Mouse (Mus musculus) MEL (cell line): ENCODE measurements around the gene Med12l. TPM values are rescaled to one million over a fixed set of nuclear protein-coding genes. Genes with fewer than 3 reads are reported as not detected.

Experiments used
- DNase-seq: peaks from one replicate; pipeline ENCODE4 v3.0.0; 2011; ENCODE audit warnings: low read depth, low spot score
- H3K27ac ChIP-seq: 2 replicates; pipeline ENCODE4 v1.5.1; 2012; ENCODE audit warnings: low read depth, mild to moderate bottlenecking, control low read depth, low read length, moderate library complexity; ENCODE audit not compliant: control insufficient read depth
- H3K27me3 ChIP-seq, 2 experiments: fragments of 150-350 bp in 1 of 2; sonication (generic) in 1 of 2; 2 replicates each; pipeline ENCODE4 v1.6.1; 2012; ENCODE audit warnings: low read length in 2 of 2, mild to moderate bottlenecking in 2 of 2, improper control_type of control experiment in 1 of 2, moderate library complexity in 1 of 2; ENCODE audit not compliant: insufficient read depth in 2 of 2, control insufficient read depth in 1 of 2
- H3K36me3 ChIP-seq, 2 experiments: 2 replicates each; pipeline ENCODE4 v1.6.1; 2012 to 2014; ENCODE audit warnings: low read length in 2 of 2, improper control_type of control experiment in 1 of 2, inconsistent platforms in 1 of 2, mild to moderate bottlenecking in 1 of 2; ENCODE audit not compliant: insufficient read depth in 2 of 2, control insufficient read depth in 1 of 2
- H3K4me1 ChIP-seq, 2 experiments: fragments of 150-350 bp in 1 of 2; sonication (generic) in 1 of 2; 2 replicates each; pipeline ENCODE4 v1.6.1; 2012; ENCODE audit warnings: low read length in 2 of 2, improper control_type of control experiment in 1 of 2, mild to moderate bottlenecking in 1 of 2; ENCODE audit not compliant: insufficient read depth in 2 of 2, control insufficient read depth in 1 of 2
- H3K4me3 ChIP-seq, 2 experiments: fragments of 150-350 bp in 1 of 2; sonication (generic) in 1 of 2; 2 replicates each; pipeline ENCODE4 v1.5.1; 2012; ENCODE audit warnings: low read depth in 2 of 2, low read length in 2 of 2, mild to moderate bottlenecking in 2 of 2, moderate library complexity in 2 of 2, control low read depth in 1 of 2, improper control_type of control experiment in 1 of 2; ENCODE audit not compliant: control insufficient read depth in 1 of 2, insufficient read depth in 1 of 2
- H3K79me2 ChIP-seq: 2 replicates; pipeline ENCODE4 v1.6.1; 2012; ENCODE audit warnings: mild to moderate bottlenecking, low read length, moderate library complexity; ENCODE audit not compliant: control insufficient read depth, poor library complexity, insufficient read depth
- H3K9ac ChIP-seq: 2 replicates; pipeline ENCODE4 v1.6.1; 2012; ENCODE audit warnings: low read depth, mild to moderate bottlenecking, control low read depth, low read length, moderate library complexity; ENCODE audit not compliant: control insufficient read depth, poor library complexity, severe bottlenecking
- H3K9me3 ChIP-seq: fragments of 150-350 bp; sonication (generic); replicated peaks from 2 replicates; pipeline ENCODE4 v1.6.1; 2012; ENCODE audit warnings: mild to moderate bottlenecking, low read length, improper control_type of control experiment, moderate library complexity; ENCODE audit not compliant: insufficient read depth
- BHLHE40 ChIP-seq: IDR thresholded peaks from 2 replicates; pipeline ENCODE4 v1.6.1; 2012; ENCODE audit warnings: low read depth, mild to moderate bottlenecking, inconsistent platforms, low read length, improper control_type of control experiment, borderline replicate concordance
- ELF1 ChIP-seq: IDR thresholded peaks from 2 replicates; pipeline ENCODE4 v1.6.1; 2014; ENCODE audit warnings: low read depth, mild to moderate bottlenecking, inconsistent platforms, low read length, improper control_type of control experiment, moderate library complexity
- GABPA ChIP-seq: IDR thresholded peaks from 2 replicates; pipeline ENCODE4 v1.6.1; 2012; ENCODE audit warnings: low read depth, mild to moderate bottlenecking, inconsistent platforms, low read length, improper control_type of control experiment, moderate library complexity
- GATA1 ChIP-seq: IDR thresholded peaks from 2 replicates; pipeline ENCODE4 v1.6.1; 2011; ENCODE audit warnings: low read depth, low read length, improper control_type of control experiment
- JUND ChIP-seq: IDR thresholded peaks from 2 replicates; pipeline ENCODE4 v1.6.1; 2011; ENCODE audit warnings: low read depth, mild to moderate bottlenecking, improper control_type of control experiment, low read length
- MAFK ChIP-seq: IDR thresholded peaks from 2 replicates; pipeline ENCODE4 v1.6.1; 2011; ENCODE audit warnings: low read depth, mild to moderate bottlenecking, low read length, improper control_type of control experiment, borderline replicate concordance
- MAX ChIP-seq: IDR thresholded peaks from 2 replicates; pipeline ENCODE4 v1.6.1; 2011; ENCODE audit warnings: low read length, improper control_type of control experiment
- MAZ ChIP-seq: IDR thresholded peaks from 2 replicates; pipeline ENCODE4 v1.6.1; 2012; ENCODE audit warnings: low read depth, mild to moderate bottlenecking, inconsistent platforms, low read length, improper control_type of control experiment
- MEF2A ChIP-seq: IDR thresholded peaks from 2 replicates; pipeline ENCODE4 v1.6.1; 2014; ENCODE audit warnings: low read depth, mild to moderate bottlenecking, inconsistent platforms, low read length, improper control_type of control experiment; ENCODE audit not compliant: poor library complexity, insufficient replicate concordance, severe bottlenecking; ENCODE audit errors: extremely low read depth
- MXI1 ChIP-seq: IDR thresholded peaks from 2 replicates; pipeline ENCODE4 v1.6.1; 2011; ENCODE audit warnings: mild to moderate bottlenecking, low read depth, low read length, improper control_type of control experiment
- POLR2AphosphoS2 ChIP-seq: IDR thresholded peaks from 2 replicates; pipeline ENCODE4 v1.6.1; 2011; ENCODE audit warnings: low read length, improper control_type of control experiment
- RAD21 ChIP-seq: IDR thresholded peaks from 2 replicates; pipeline ENCODE4 v1.6.1; 2011; ENCODE audit warnings: mild to moderate bottlenecking, low read depth, low read length, improper control_type of control experiment
- SIN3A ChIP-seq: IDR thresholded peaks from 2 replicates; pipeline ENCODE4 v1.6.1; 2012; ENCODE audit warnings: low read length, improper control_type of control experiment, inconsistent platforms
- TAL1 ChIP-seq: IDR thresholded peaks from 2 replicates; pipeline ENCODE4 v1.6.1; 2012; ENCODE audit warnings: mild to moderate bottlenecking, inconsistent platforms, low read length, moderate library complexity, mixed read lengths
- TCF12 ChIP-seq: IDR thresholded peaks from 2 replicates; pipeline ENCODE4 v1.6.1; 2014; ENCODE audit warnings: low read depth, mild to moderate bottlenecking, inconsistent platforms, low read length, improper control_type of control experiment, moderate library complexity
- ZC3H11A ChIP-seq: IDR thresholded peaks from 2 replicates; pipeline ENCODE4 v1.6.1; 2012; ENCODE audit warnings: low read depth, mild to moderate bottlenecking, inconsistent platforms, low read length, improper control_type of control experiment
- ZKSCAN1 ChIP-seq: IDR thresholded peaks from 2 replicates; pipeline ENCODE4 v1.6.1; 2012; ENCODE audit warnings: low read depth, mild to moderate bottlenecking, inconsistent platforms, low read length, improper control_type of control experiment, moderate library complexity
- ZMIZ1 ChIP-seq: IDR thresholded peaks from 2 replicates; pipeline ENCODE4 v1.6.1; 2012; ENCODE audit warnings: low read depth, mild to moderate bottlenecking, inconsistent platforms, low read length, improper control_type of control experiment, moderate library complexity
- ZNF384 ChIP-seq: IDR thresholded peaks from 2 replicates; pipeline ENCODE4 v1.6.1; 2012; ENCODE audit warnings: low read depth, mild to moderate bottlenecking, inconsistent platforms, low read length, improper control_type of control experiment
- polyA plus RNA-seq, 2 experiments: library from polyadenylated mRNA; stranded (reverse) in 1 of 2; unstranded in 1 of 2; fragments of >175 nt in 1 of 2; fragments of >200 nt in 1 of 2; gene quantifications; 2 replicates each; pipeline versions ENCODE4 v1.2.1 to v1.2.4; 2012; ENCODE audit warnings: low replicate concordance in 2 of 2, low read depth in 1 of 2; ENCODE audit not compliant: insufficient read length in 2 of 2, insufficient read depth in 1 of 2, missing spikeins in 1 of 2
- total RNA-seq: library from RNA; depleted of rRNA; stranded (reverse); fragments of 300-350 nt; gene quantifications from 2 replicates; pipeline ENCODE4 v1.2.3, GENCODE M21; 2012; rRNA removed

Med12l gene
- total RNA-seq (under 0.01 TPM in 1 of 2 replicates, not detected in the other), polyA plus RNA-seq (under 1 TPM in 1 of 2 experiments, not detected in 1; 0.03 TPM)

GRCm38 (mm10) chr3:59005271-59005995 is at the start of gene Med12l:
TSS of gene Med12l (plus strand) at chr3:59005825.
- Histone ChIP-seq H3K9me3 (no peaks in the 10 kb centered on the region), H3K4me1 (no peaks in the 10 kb centered on the region), H3K27ac (no peak within 1 kb of the TSS), H3K27me3 (no peaks in the 10 kb centered on the region), H3K4me3 (no peak within 1 kb of the TSS), H3K9ac (no peak within 1 kb of the TSS), H3K36me3 (no peaks in the 10 kb centered on the region), H3K79me2 (no peaks in the 10 kb centered on the region)
- TF ChIP-seq GATA1 (no peak), JUND (no peak), POLR2AphosphoS2 (no peak), SIN3A (no peak), ZC3H11A (no peak), TCF12 (no peak), MEF2A (no peak), BHLHE40 (no peak), ZMIZ1 (no peak), GABPA (no peak), MAFK (no peak), TAL1 (no peak), MAZ (no peak), ZNF384 (no peak), RAD21 (no peak), MAX (no peak), ELF1 (no peak)
- no peak for DNase-seq

GRCm38 (mm10) chr3:58961166-58961565 is 44.5 kb upstream of the Med12l start:
- no peaks in the 10 kb centered on the region for H3K9me3 ChIP-seq
- no peak for DNase-seq
- no peak for TF ChIP-seq ZMIZ1
- TF ChIP-seq ZKSCAN1, result no peak
- no peak for TF ChIP-seq TCF12
- no peak for TF ChIP-seq MXI1
- no peak for TF ChIP-seq TAL1
- no peaks in the 10 kb centered on the region for H3K4me1 ChIP-seq
- H3K4me3 ChIP-seq, result no peak overlapping the region
- H3K79me2 ChIP-seq, result no peaks in the 10 kb centered on the region
- no peak overlapping the region for H3K27ac ChIP-seq
- H3K9ac ChIP-seq, result no peak overlapping the region
- H3K27me3 ChIP-seq, result peaks cover 0 to 1% of the 10 kb centered on the region in 2 experiments; a peak in 1 of 4 replicates
- H3K36me3 ChIP-seq, result no peaks in the 10 kb centered on the region
